Mouse (Mus musculus) stomach, postnatal 0 days (tissue): ENCODE results near the gene Ccno.

Experiments used
- CTCF ChIP-seq: IDR thresholded peaks from 2 replicates; pipeline ENCODE4 v1.5.1; 2016; ENCODE audit warnings: antibody characterized with exemption, low read depth, mild to moderate bottlenecking, moderate library complexity
- EP300 ChIP-seq: optimal IDR thresholded peaks from 2 replicates; pipeline ENCODE3; 2016; ENCODE audit warnings: antibody characterized with exemption

GRCm38 (mm10) chr13:112990346-112990745 lies 2.7 kb downstream of the Ccno start:
- TF ChIP-seq CTCF, result no peak
- no peak for TF ChIP-seq EP300
